Mouse (Mus musculus) liver, embryonic 11.5 days (tissue): ENCODE data around the gene Serpinb2. TPM values are rescaled to one million over a fixed set of nuclear protein-coding genes. Genes with fewer than 3 reads are reported as not detected.

Experiments used
- ATAC-seq: fragments of 200-750 bp; cut with Nextera tagmentation; replicated peaks from 2 replicates; pipeline ENCODE4 v1.8.0; 2017; ENCODE audit warnings: moderate number of reproducible peaks, mild to moderate bottlenecking, moderate TSS enrichment, moderate library complexity; ENCODE audit not compliant: low FRiP score
- DNase-seq: peaks from one replicate; pipeline ENCODE4 v3.0.0-alpha.2; 2017; ENCODE audit warnings: low spot score
- H3K27ac ChIP-seq: fragments of 300-500 bp; sonication (generic); 2 replicates; pipeline ENCODE4 v1.5.1; 2014; ENCODE audit warnings: mild to moderate bottlenecking, low read depth, low read length, control low read depth
- H3K27me3 ChIP-seq: fragments of 300-500 bp; sonication (generic); replicated peaks from 2 replicates; pipeline ENCODE4 v1.6.1; 2014; ENCODE audit warnings: low read length, mixed read lengths; ENCODE audit not compliant: control insufficient read depth, insufficient read depth
- H3K36me3 ChIP-seq: fragments of 300-500 bp; sonication (generic); 2 replicates; pipeline ENCODE4 v1.6.1; 2014; ENCODE audit warnings: mild to moderate bottlenecking, low read length, moderate library complexity, mixed read lengths; ENCODE audit not compliant: control insufficient read depth, insufficient read depth
- H3K4me1 ChIP-seq: fragments of 300-500 bp; sonication (generic); replicated peaks from 2 replicates; pipeline ENCODE4 v1.6.1; 2014; ENCODE audit warnings: low read length, mixed read lengths; ENCODE audit not compliant: control insufficient read depth, insufficient read depth
- H3K4me2 ChIP-seq: fragments of 300-500 bp; sonication (generic); 2 replicates; pipeline ENCODE4 v1.6.1; 2014; ENCODE audit warnings: mild to moderate bottlenecking, control low read depth, moderate library complexity
- H3K4me3 ChIP-seq: fragments of 300-500 bp; sonication (generic); 2 replicates; pipeline ENCODE4 v1.5.1; 2014; ENCODE audit warnings: low read depth, low read length, control low read depth
- H3K9ac ChIP-seq: fragments of 300-500 bp; sonication (generic); 2 replicates; pipeline ENCODE4 v1.6.1; 2014; ENCODE audit warnings: low read depth, low read length, control low read depth
- H3K9me3 ChIP-seq: fragments of 300-500 bp; sonication (generic); 2 replicates; pipeline ENCODE4 v1.6.1; 2016; ENCODE audit warnings: low read length, inconsistent platforms, mixed read lengths; ENCODE audit not compliant: control insufficient read depth
- WGBS: fragments of 180-500 bp; shearing (Covaris S2); extraction: QIAGEN DNeasy Blood & Tissue Kit; methylation state at CpG from one replicate; pipeline ENCODE4 v1.1.7; 2014; 5-methylcytosine and 5-hydroxymethylcytosine counted together
- polyA plus RNA-seq: library from polyadenylated mRNA; unstranded; fragments of >200 nt; fragmentation: Nextera tagmentation; extraction: Ambion mirVana; gene quantifications from 2 replicates; pipeline ENCODE4 v1.2.1, GENCODE M21; 2014

The Serpinb2 gene
- polyA plus RNA-seq, result 3.4 and 4.6 TPM in 2 replicates

- DNase-seq, result no peak
- Histone ChIP-seq H3K4me3 (no peak within 1 kb of the TSS), H3K4me2 (no peak within 1 kb of the TSS), H3K27ac (no peak within 1 kb of the TSS), H3K9me3 (no peaks in the 10 kb centered on the region), H3K27me3 (no peaks in the 10 kb centered on the region), H3K36me3 (no peaks in the 10 kb centered on the region), H3K9ac (no peak within 1 kb of the TSS), H3K4me1 (no peaks in the 10 kb centered on the region)
- ATAC-seq, result no peak
- WGBS, result 65% methylated on average over 5 of the region's 5 CpGs
Observed at GRCm38 (mm10) chr1:107511252-107511651, at the start of gene Serpinb2. Serpinb2 (plus strand) TSS chr1:107511423.

- ATAC-seq, result no peak
- Histone ChIP-seq H3K4me1 (no peaks in the 10 kb centered on the region), H3K9me3 (no peaks in the 10 kb centered on the region), H3K36me3 (no peaks in the 10 kb centered on the region), H3K27me3 (no peaks in the 10 kb centered on the region), H3K27ac (no peak overlapping the region), H3K9ac (no peak overlapping the region), H3K4me3 (no peak overlapping the region), H3K4me2 (no peak overlapping the region)
- DNase-seq, result no peak
Observed at GRCm38 (mm10) chr1:107479909-107480308, 31.3 kb upstream of the Serpinb2 start.

- peak; percentile 56 for DNase-seq
- H3K4me2 ChIP-seq, result no peak overlapping the region
Observed at GRCm38 (mm10) chr1:107481452-107481851, 29.8 kb upstream of the Serpinb2 start.

DNA sequence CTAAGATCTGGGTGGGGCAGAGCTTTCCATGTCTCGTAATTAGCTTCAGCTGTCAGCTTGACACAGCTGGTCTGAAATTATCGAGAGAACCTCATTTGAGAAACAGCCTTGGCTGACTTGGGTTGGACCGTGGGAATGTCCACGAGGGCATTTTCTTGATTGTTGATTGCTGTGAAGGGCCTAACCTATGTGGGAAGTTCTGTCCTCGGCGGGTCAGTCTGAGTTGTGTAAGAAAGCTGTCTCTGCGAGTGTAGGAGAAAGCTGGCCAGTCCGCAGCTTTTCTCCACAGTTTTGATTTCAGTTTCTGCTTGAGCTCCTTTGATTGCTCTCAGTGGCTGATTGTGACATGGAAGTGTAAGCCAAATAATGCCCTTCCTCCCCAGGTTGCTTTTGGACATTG, 21.6 kb upstream of the Serpinb2 start:
- Histone ChIP-seq H3K9me3 (no peaks in the 10 kb centered on the region), H3K9ac (no peak overlapping the region), H3K4me3 (no peak overlapping the region), H3K36me3 (no peaks in the 10 kb centered on the region), H3K27me3 (no peaks in the 10 kb centered on the region), H3K4me1 (no peaks in the 10 kb centered on the region), H3K27ac (no peak overlapping the region), H3K4me2 (no peak overlapping the region)
- 71% methylated on average over 8 of the region's 8 CpGs for WGBS
- no peak for ATAC-seq
- no peak for DNase-seq

More at GRCm38 (mm10) chr1:107481452-107481851, 29.8 kb upstream of the Serpinb2 start:
- Histone ChIP-seq H3K4me3 (no peak overlapping the region), H3K27ac (no peak overlapping the region), H3K27me3 (no peaks in the 10 kb centered on the region), H3K9me3 (no peaks in the 10 kb centered on the region), H3K9ac (no peak overlapping the region), H3K36me3 (no peaks in the 10 kb centered on the region), H3K4me1 (no peaks in the 10 kb centered on the region)
- WGBS, result 24% methylated on average over 11 of the region's 11 CpGs
- ATAC-seq, result peak; percentile 29

DNA sequence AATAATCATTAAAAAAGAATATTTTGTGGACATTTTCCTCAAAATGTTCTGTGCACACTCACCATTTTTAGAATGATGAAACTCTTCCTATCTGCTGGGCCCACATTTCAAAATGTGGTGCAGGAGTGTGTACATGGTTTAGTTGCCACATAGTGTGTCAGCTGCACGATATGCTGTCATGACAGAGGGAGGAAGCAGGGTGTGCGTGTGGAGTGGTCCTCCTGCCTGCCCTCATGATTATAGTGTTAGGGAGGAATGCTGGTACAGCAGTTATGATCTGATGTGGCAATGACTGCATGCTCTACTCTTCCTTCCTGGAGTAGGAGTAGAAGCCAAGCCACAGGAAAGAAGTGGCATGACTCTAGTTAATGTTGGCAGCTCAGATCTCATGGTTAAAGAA, 14.4 kb upstream of the Serpinb2 start:
- Histone ChIP-seq H3K4me3 (no peak overlapping the region), H3K9me3 (no peaks in the 10 kb centered on the region), H3K4me2 (no peak overlapping the region), H3K4me1 (no peaks in the 10 kb centered on the region), H3K27me3 (no peaks in the 10 kb centered on the region), H3K9ac (no peak overlapping the region), H3K27ac (no peak overlapping the region), H3K36me3 (no peaks in the 10 kb centered on the region)
- DNase-seq (no peak), ATAC-seq (peak; percentile 51; the same call in 1 of the 2 replicates)
- 49% methylated on average over 2 of the region's 2 CpGs for WGBS

- DNase-seq, result no peak
- no peaks in the 10 kb centered on the region for H3K27me3 ChIP-seq
Observed at GRCm38 (mm10) chr1:107502025-107502424, 9.2 kb upstream of the Serpinb2 start.

GRCm38 (mm10) chr1:107503294-107503693, 7.9 kb upstream of the Serpinb2 start:
- Histone ChIP-seq H3K4me3 (no peak overlapping the region), H3K36me3 (no peaks in the 10 kb centered on the region), H3K27me3 (no peaks in the 10 kb centered on the region), H3K4me2 (no peak overlapping the region), H3K9ac (no peak overlapping the region), H3K9me3 (no peaks in the 10 kb centered on the region), H3K4me1 (no peaks in the 10 kb centered on the region), H3K27ac (no peak overlapping the region)
- DNase-seq, result no peak
- whole genome bisulfite sequencing, result 38% methylated on average over 3 of the region's 3 CpGs
- ATAC-seq, result no peak

More at GRCm38 (mm10) chr1:107502025-107502424, 9.2 kb upstream of the Serpinb2 start:
- Histone ChIP-seq H3K27ac (no peak overlapping the region), H3K4me3 (no peak overlapping the region), H3K9ac (no peak overlapping the region), H3K36me3 (no peaks in the 10 kb centered on the region), H3K9me3 (no peaks in the 10 kb centered on the region), H3K4me2 (no peak overlapping the region), H3K4me1 (no peaks in the 10 kb centered on the region)
- no peak for ATAC-seq

DNA sequence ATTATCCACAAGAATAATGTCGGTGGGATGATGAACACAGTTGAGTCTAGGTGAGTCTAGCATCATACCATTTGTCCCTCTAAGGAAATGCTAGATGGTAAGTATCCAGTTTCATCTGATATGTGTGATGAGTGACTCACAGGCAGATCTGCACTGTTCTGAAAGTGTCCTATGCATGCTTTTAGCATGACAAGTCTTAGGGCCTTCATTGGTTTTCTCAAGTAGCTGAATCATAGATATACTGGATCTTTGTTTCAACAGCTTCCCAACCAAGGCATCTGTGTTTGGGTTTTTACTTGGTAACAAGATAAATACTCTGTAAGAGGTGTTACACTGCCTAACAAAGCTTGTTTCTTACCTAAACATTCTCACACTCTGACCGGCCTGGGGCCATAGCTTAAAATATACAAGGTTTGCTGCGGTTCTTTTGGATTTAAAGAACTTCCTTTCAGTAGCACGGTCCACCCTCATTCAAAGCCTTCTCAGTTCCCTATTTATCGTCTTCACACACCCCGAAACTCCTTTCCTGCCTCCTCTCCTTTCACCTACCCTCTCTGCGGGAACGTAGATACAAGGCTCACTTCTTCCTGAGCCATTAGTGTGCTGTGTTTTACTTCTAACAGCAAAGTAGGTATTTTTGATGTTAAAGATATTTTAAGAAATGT, 5.2 kb upstream of the Serpinb2 start:
- no peak overlapping the region for H3K4me2 ChIP-seq
- H3K9ac ChIP-seq, result no peak overlapping the region
- ATAC-seq (no peak), DNase-seq (no peak)
- H3K27ac ChIP-seq, result no peak overlapping the region
- WGBS, result 72% methylated on average over 8 of the region's 8 CpGs
- no peaks in the 10 kb centered on the region for H3K4me1 ChIP-seq
- no peak overlapping the region for H3K4me3 ChIP-seq
- H3K9me3 ChIP-seq, result no peaks in the 10 kb centered on the region
- H3K36me3 ChIP-seq, result no peaks in the 10 kb centered on the region
- H3K27me3 ChIP-seq, result no peaks in the 10 kb centered on the region
